Mouse (Mus musculus) adrenal gland, postnatal 25 days (tissue): ENCODE results near the gene Prex1. TPM values are rescaled to one million over a fixed set of nuclear protein-coding genes. Genes with fewer than 3 reads are reported as not detected.

Experiments used
- DNase-seq: peaks from one replicate; pipeline ENCODE4 v3.0.0; 2021; ENCODE audit warnings: mixed read lengths
- total RNA-seq: library from RNA; stranded (reverse); gene quantifications from 2 replicates; pipeline ENCODE4 v1.2.3, GENCODE M21; 2021

Gene Prex1
- total RNA-seq, 1 experiment from 2014 or later = 14.1 TPM

GRCm38 (mm10) chr2:166602948-166603347 is 110.7 kb downstream of the Prex1 start:
- no peak for DNase-seq

- DNase-seq = no peak
These were observed 112.2 kb downstream of the Prex1 start for GRCm38 (mm10) chr2:166601420-166601819.

GRCm38 (mm10) chr2:166598453-166599155 is 115.0 kb downstream of the Prex1 start:
- no peak for DNase-seq

- peak; percentile 21 for DNase-seq
These were observed 115.9 kb downstream of the Prex1 start for GRCm38 (mm10) chr2:166597763-166598162.

- DNase-seq = peak; percentile 80
These were observed 121.4 kb downstream of the Prex1 start for GRCm38 (mm10) chr2:166592034-166592912.

GRCm38 (mm10) chr2:166584491-166584890 is 129.1 kb downstream of the Prex1 start:
- DNase-seq = no peak

- DNase-seq = no peak
These were observed 130.3 kb downstream of the Prex1 start for GRCm38 (mm10) chr2:166583292-166583691.

GRCm38 (mm10) chr2:166581881-166582583 is 131.6 kb downstream of the Prex1 start:
- DNase-seq = peak; percentile 86

- DNase-seq = no peak
These were observed 133.8 kb downstream of the Prex1 start for GRCm38 (mm10) chr2:166579793-166580192.

- no peak for DNase-seq
These were observed 134.3 kb downstream of the Prex1 start for GRCm38 (mm10) chr2:166579361-166579760.

GRCm38 (mm10) chr2:166575419-166575818 is 138.2 kb downstream of the Prex1 start:
- DNase-seq = no peak

GRCm38 (mm10) chr2:166574934-166575333 is 138.7 kb downstream of the Prex1 start:
- peak; percentile 81 for DNase-seq

- no peak for DNase-seq
These were observed 140.0 kb downstream of the Prex1 start for GRCm38 (mm10) chr2:166573621-166574020.

- DNase-seq = no peak
These were observed 141.3 kb downstream of the Prex1 start for GRCm38 (mm10) chr2:166572297-166572696.

GRCm38 (mm10) chr2:166569182-166569581 is 144.4 kb downstream of the Prex1 start:
- DNase-seq = peak; percentile 33

GRCm38 (mm10) chr2:166565503-166565902 is 148.1 kb downstream of the Prex1 start:
- no peak for DNase-seq

- DNase-seq = peak; percentile 63
These were observed 149.2 kb downstream of the Prex1 start for GRCm38 (mm10) chr2:166564455-166564854.

- DNase-seq = peak; percentile 90
These were observed 149.7 kb downstream of the Prex1 start for GRCm38 (mm10) chr2:166563890-166564289.

- no peak for DNase-seq
These were observed 150.6 kb downstream of the Prex1 start for GRCm38 (mm10) chr2:166563076-166563475.

- no peak for DNase-seq
These were observed 151.9 kb downstream of the Prex1 start for GRCm38 (mm10) chr2:166561781-166562180.

GRCm38 (mm10) chr2:166560826-166561225 is 152.8 kb downstream of the Prex1 start:
- no peak for DNase-seq

GRCm38 (mm10) chr2:166559531-166559930 is 154.1 kb downstream of the Prex1 start:
- DNase-seq = no peak

GRCm38 (mm10) chr2:166555508-166555907 is 158.1 kb downstream of the Prex1 start:
- peak; percentile 34 for DNase-seq
